19 mouse cellular contexts compared by ENCODE assay signal in genomic region chr11:11736948-11737347, GRCm38 (mm10). TPM values are rescaled to one million over a fixed set of nuclear protein-coding genes. Genes with fewer than 3 reads are reported as not detected.
DNase-seq lines count a peak whose midpoint lies in the region; ATAC-seq lines count a peak whose summit lies in the region.
"Had no signal": no experiment of that assay in that cellular context is flagged by ENCODE, and none has a peak within 500 bp of the region (broad histone marks: within the 10 kb centered on the region; RNA-seq: fewer than 3 reads in every experiment).

No protein-coding gene starts in this region.

- no peak overlapping the region for H3K4me3 ChIP-seq in liver, embryonic 16.5 days (ENCODE audit: low read depth, low read length)
- H3K4me3 ChIP-seq: hindbrain, embryonic 12.5 days; intestine, embryonic 15.5 days; kidney, embryonic 15.5 days; neural tube, embryonic 15.5 days had no signal

- ATAC-seq in activated CD4-positive, CD25-positive, alpha-beta regulatory T cell, adult 4 months, result peak; percentile 60
- ATAC-seq in liver, embryonic 16.5 days (ENCODE audit: low read depth), result no peak
- ATAC-seq: forebrain, embryonic 16.5 days; intestine, embryonic 15.5 days had no signal

- DNase-seq in thymus, postnatal 0 days (ENCODE audit: low spot score), result peak; percentile 48
- DNase-seq in thymus, postnatal 14 days, result no peak
- no peak for DNase-seq in frontal cortex, adult 2 months (ENCODE audit: extremely low spot score in 1 of 2, low spot score in 1 of 2)
- DNase-seq in adrenal gland, adult 2 months, result no peak
- no peak for DNase-seq in gastrocnemius, postnatal 25 days
- DNase-seq: cerebellum, postnatal 36 days; heart, adult 11 months; layer of hippocampus, postnatal 36 days; lung, postnatal 36 days; right cerebral cortex, postnatal 4 days; thymus, adult 18-20 months had no signal

- H3K4me1 ChIP-seq in liver, embryonic 16.5 days (ENCODE audit: control insufficient read depth, low read depth, low read length), result peaks cover 52% of the 10 kb centered on the region
- H3K4me1 ChIP-seq: hindbrain, embryonic 12.5 days; intestine, embryonic 15.5 days; kidney, embryonic 15.5 days; neural tube, embryonic 15.5 days had no signal

- no peaks in the 10 kb centered on the region for H3K27me3 ChIP-seq in liver, embryonic 16.5 days (ENCODE audit: control insufficient read depth, insufficient read depth, low read depth, low read length)
- H3K27me3 ChIP-seq: hindbrain, embryonic 12.5 days; intestine, embryonic 15.5 days; kidney, embryonic 15.5 days; neural tube, embryonic 15.5 days had no signal

- H3K36me3 ChIP-seq in liver, embryonic 16.5 days (ENCODE audit: control insufficient read depth, insufficient read depth), result peaks cover 3% of the 10 kb centered on the region; the same call in 1 of the 2 replicates
- H3K36me3 ChIP-seq: hindbrain, embryonic 12.5 days; intestine, embryonic 15.5 days; kidney, embryonic 15.5 days; neural tube, embryonic 15.5 days had no signal

- H3K9ac ChIP-seq in liver, embryonic 16.5 days (ENCODE audit: low read depth, low read length), result no peak overlapping the region
- H3K9ac ChIP-seq: hindbrain, embryonic 12.5 days; intestine, embryonic 15.5 days; kidney, embryonic 15.5 days; neural tube, embryonic 15.5 days had no signal

- no peaks in the 10 kb centered on the region for H3K9me3 ChIP-seq in liver, embryonic 16.5 days (replicated peaks; ENCODE audit: control insufficient read depth, low read length)
- H3K9me3 ChIP-seq: hindbrain, embryonic 12.5 days; intestine, embryonic 15.5 days; kidney, embryonic 15.5 days; neural tube, embryonic 15.5 days had no signal

- no peak overlapping the region for H3K4me2 ChIP-seq in liver, embryonic 16.5 days (ENCODE audit: low read depth, low read length)
- H3K4me2 ChIP-seq: hindbrain, embryonic 12.5 days; intestine, embryonic 15.5 days; kidney, embryonic 15.5 days; midbrain, embryonic 11.5 days; neural tube, embryonic 15.5 days had no signal

- H3K27ac ChIP-seq in liver, embryonic 16.5 days (ENCODE audit: low read length), result peak overlapping the region; percentile 1; the same call in 1 of the 2 replicates
- H3K27ac ChIP-seq: hindbrain, embryonic 12.5 days; intestine, embryonic 15.5 days; kidney, embryonic 15.5 days; neural tube, embryonic 15.5 days had no signal

- WGBS in liver, embryonic 16.5 days (ENCODE audit: insufficient replicate concordance), result 62% methylated on average over 4 of the region's 4 CpGs

RNA-seq across cellular contexts. Expression of gene Ikzf1, which starts 52.1 kb away (rescaled TPM):
- polyA plus RNA-seq in thymus, postnatal 0 days (2015; fragmentation: Nextera tagmentation; extraction: Ambion mirVana), result 91.7 and 100 TPM in 2 replicates
- polyA plus RNA-seq in activated CD4-positive, CD25-positive, alpha-beta regulatory T cell, adult 4 months (2017; shearing (Covaris generic)), result 100 to 1,000 TPM; 133 to 140 TPM
- polyA plus RNA-seq in liver, embryonic 16.5 days (2015; fragmentation: Nextera tagmentation; extraction: Ambion mirVana), result 32.8 and 35.1 TPM in 2 replicates
- 3.0 and 3.1 TPM in 2 replicates for polyA plus RNA-seq in frontal cortex, adult 2 months (2012; rRNA removed)
- 1 to 10 TPM; 2.0 to 3.0 TPM for total RNA-seq in adrenal gland, adult 2 months (2021)
- polyA plus RNA-seq in adrenal gland, adult 2 months (2012; rRNA removed), result 11.0 and 11.5 TPM in 2 replicates
- under 1 TPM; 0.31 to 0.62 TPM for total RNA-seq in gastrocnemius, postnatal 25 days (2021)
